Mouse (Mus musculus) heart, embryonic 16.5 days (tissue): ENCODE measurements around the gene Dync1i1. TPM values are rescaled to one million over a fixed set of nuclear protein-coding genes. Genes with fewer than 3 reads are reported as not detected.

Experiments used
- ATAC-seq: fragments of 200-750 bp; cut with Nextera tagmentation; replicated peaks from 2 replicates; pipeline ENCODE4 v1.8.0; 2017; ENCODE audit warnings: moderate number of reproducible peaks; ENCODE audit not compliant: insufficient read depth, low FRiP score; ENCODE audit errors: extremely low read depth
- H3K27ac ChIP-seq: fragments of 300-500 bp; sonication (generic); 2 replicates; pipeline ENCODE4 v1.5.1; 2014; ENCODE audit warnings: mild to moderate bottlenecking, low read length, control low read depth, moderate library complexity
- H3K27me3 ChIP-seq: fragments of 300-500 bp; sonication (generic); 2 replicates; pipeline ENCODE4 v1.6.1; 2014; ENCODE audit warnings: low read length, mixed read lengths; ENCODE audit not compliant: control insufficient read depth, insufficient read depth
- H3K36me3 ChIP-seq: fragments of 300-500 bp; sonication (generic); 2 replicates; pipeline ENCODE4 v1.6.1; 2014; ENCODE audit not compliant: control insufficient read depth, insufficient read depth
- H3K4me1 ChIP-seq: fragments of 300-500 bp; sonication (generic); 2 replicates; pipeline ENCODE4 v1.6.1; 2014; ENCODE audit warnings: low read length, mixed read lengths; ENCODE audit not compliant: control insufficient read depth, insufficient read depth
- H3K4me2 ChIP-seq: fragments of 300-500 bp; sonication (generic); 2 replicates; pipeline ENCODE4 v1.6.1; 2014; ENCODE audit warnings: low read depth, mild to moderate bottlenecking, control low read depth, low read length
- H3K4me3 ChIP-seq: fragments of 300-500 bp; sonication (generic); 2 replicates; pipeline ENCODE4 v1.5.1; 2014; ENCODE audit warnings: mild to moderate bottlenecking, control low read depth, low read length
- H3K9ac ChIP-seq: fragments of 300-500 bp; sonication (generic); 2 replicates; pipeline ENCODE4 v1.6.1; 2014; ENCODE audit warnings: low read length, control low read depth
- H3K9me3 ChIP-seq: fragments of 300-500 bp; sonication (generic); replicated peaks from 2 replicates; pipeline ENCODE4 v1.6.1; 2016; ENCODE audit warnings: low read length; ENCODE audit not compliant: control insufficient read depth
- WGBS: fragments of 180-500 bp; shearing (Covaris S2); extraction: QIAGEN DNeasy Blood & Tissue Kit; methylation state at CpG from one replicate; pipeline ENCODE4 v1.1.7; 2014; 5-methylcytosine and 5-hydroxymethylcytosine counted together
- polyA plus RNA-seq: library from polyadenylated mRNA; unstranded; fragments of >200 nt; fragmentation: Nextera tagmentation; extraction: Ambion mirVana; gene quantifications from 2 replicates; pipeline ENCODE4 v1.2.1, GENCODE M21; 2015

Gene Dync1i1
- polyA plus RNA-seq, 1 experiment from 2014 or later: 2.0 TPM

DNA sequence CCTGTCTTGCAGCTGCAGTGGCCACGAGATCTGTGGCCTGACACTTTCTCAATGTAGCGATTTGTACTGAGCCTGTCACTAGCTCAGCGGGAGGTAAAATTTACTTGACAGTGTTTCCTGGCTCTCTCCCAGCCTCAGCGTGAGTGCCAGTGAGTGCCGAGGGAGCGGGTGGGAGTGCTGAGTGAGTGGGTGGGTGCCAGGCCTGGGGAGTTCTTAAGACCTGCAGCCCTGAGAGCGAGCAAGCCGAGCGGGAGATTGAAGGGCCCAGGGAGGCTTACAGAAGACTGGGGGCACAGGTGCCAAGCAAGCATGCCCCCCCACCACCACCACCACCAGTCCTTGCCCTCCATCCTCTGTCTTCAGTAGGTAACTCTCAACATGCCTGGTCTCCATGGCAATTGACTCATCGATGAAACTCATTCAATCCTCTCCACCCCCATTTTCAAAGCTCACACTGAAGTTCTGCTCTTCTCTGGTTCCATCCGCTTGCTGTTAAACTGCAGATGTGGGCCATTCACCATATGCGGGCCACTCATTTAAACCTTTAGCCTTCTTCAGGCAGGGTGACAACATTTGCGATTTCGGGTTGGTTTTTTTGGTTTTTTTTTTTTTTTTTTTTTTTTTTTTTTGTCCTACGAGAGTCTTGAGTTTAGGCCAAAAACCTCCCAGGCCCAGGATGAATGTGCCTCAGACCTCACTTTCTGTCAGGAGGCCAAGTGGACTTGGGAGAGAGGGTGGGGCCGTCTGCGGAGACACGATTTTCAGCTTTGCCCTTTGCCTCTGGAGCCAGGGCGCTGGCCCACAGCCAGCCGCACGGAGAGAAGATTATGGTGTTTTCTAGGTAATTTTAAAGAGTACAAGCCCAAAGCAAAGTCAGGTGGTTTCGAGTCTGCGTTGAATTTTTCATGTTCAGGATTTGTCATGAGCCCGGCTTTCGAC lies 266.6 kb downstream of the Dync1i1 start:
- H3K36me3 ChIP-seq: no peaks in the 10 kb centered on the region
- peak overlapping the region; percentile 12; the same call in 1 of the 2 replicates for H3K4me3 ChIP-seq
- peak; percentile 65 for ATAC-seq
- peak overlapping the region; percentile 46 for H3K27ac ChIP-seq
- peaks cover 16% of the 10 kb centered on the region for H3K4me1 ChIP-seq
- no peaks in the 10 kb centered on the region for H3K27me3 ChIP-seq
- no peaks in the 10 kb centered on the region for H3K9me3 ChIP-seq
- peak overlapping the region; percentile 49 for H3K9ac ChIP-seq
- 34% methylated on average over 25 of the region's 25 CpGs for WGBS
- H3K4me2 ChIP-seq: peak overlapping the region; percentile 55

- 32% methylated on average over 7 of the region's 7 CpGs for WGBS
- H3K27me3 ChIP-seq: no peaks in the 10 kb centered on the region
- peaks cover 16% of the 10 kb centered on the region for H3K4me1 ChIP-seq
- no peak overlapping the region for H3K4me3 ChIP-seq
- H3K27ac ChIP-seq: peak overlapping the region; percentile 3; the same call in 1 of the 2 replicates
- no peak overlapping the region for H3K9ac ChIP-seq
- no peak overlapping the region for H3K4me2 ChIP-seq
- H3K36me3 ChIP-seq: no peaks in the 10 kb centered on the region
- H3K9me3 ChIP-seq: no peaks in the 10 kb centered on the region
- 0 out of 2 replicates have a peak, but pooled peaks have one; percentile 28 for ATAC-seq
Measured at GRCm38 (mm10) chr6:5993056-5993455, 267.6 kb downstream of the Dync1i1 start.

DNA sequence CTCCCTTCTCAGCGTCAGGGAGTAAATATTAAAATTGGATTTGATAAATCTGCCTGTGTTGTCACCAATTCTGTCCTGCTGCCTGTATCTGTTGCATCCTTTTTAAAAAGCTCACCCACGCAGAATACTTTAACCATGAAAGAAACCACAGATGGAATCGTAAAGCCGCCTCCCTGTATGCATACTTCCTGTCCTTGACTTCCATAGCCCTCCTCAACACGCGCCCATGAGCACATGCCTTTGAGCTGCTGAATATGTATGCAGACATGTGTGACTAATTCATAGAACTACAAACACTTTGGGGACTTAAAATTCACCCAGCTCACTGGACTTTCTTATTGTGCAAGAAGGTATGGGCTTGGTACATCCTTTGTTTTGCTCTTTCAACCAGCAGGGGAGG lies 272.1 kb downstream of the Dync1i1 start:
- Histone ChIP-seq H3K27ac (no peak overlapping the region), H3K4me1 (peaks cover 4% of the 10 kb centered on the region), H3K4me3 (no peak overlapping the region), H3K9ac (no peak overlapping the region), H3K27me3 (no peaks in the 10 kb centered on the region), H3K4me2 (no peak overlapping the region), H3K36me3 (no peaks in the 10 kb centered on the region), H3K9me3 (no peaks in the 10 kb centered on the region)
- WGBS: 75% methylated on average over 6 of the region's 6 CpGs
- ATAC-seq: no peak

GRCm38 (mm10) chr6:6002061-6002460 lies 276.6 kb downstream of the Dync1i1 start:
- Histone ChIP-seq H3K9me3 (no peaks in the 10 kb centered on the region), H3K27me3 (no peaks in the 10 kb centered on the region), H3K4me2 (no peak overlapping the region), H3K36me3 (no peaks in the 10 kb centered on the region), H3K4me3 (no peak overlapping the region), H3K9ac (no peak overlapping the region), H3K4me1 (peaks cover 10% of the 10 kb centered on the region; the same call in 1 of the 2 replicates), H3K27ac (no peak overlapping the region)
- 82% methylated on average over 3 of the region's 3 CpGs for WGBS
- no peak for ATAC-seq

DNA sequence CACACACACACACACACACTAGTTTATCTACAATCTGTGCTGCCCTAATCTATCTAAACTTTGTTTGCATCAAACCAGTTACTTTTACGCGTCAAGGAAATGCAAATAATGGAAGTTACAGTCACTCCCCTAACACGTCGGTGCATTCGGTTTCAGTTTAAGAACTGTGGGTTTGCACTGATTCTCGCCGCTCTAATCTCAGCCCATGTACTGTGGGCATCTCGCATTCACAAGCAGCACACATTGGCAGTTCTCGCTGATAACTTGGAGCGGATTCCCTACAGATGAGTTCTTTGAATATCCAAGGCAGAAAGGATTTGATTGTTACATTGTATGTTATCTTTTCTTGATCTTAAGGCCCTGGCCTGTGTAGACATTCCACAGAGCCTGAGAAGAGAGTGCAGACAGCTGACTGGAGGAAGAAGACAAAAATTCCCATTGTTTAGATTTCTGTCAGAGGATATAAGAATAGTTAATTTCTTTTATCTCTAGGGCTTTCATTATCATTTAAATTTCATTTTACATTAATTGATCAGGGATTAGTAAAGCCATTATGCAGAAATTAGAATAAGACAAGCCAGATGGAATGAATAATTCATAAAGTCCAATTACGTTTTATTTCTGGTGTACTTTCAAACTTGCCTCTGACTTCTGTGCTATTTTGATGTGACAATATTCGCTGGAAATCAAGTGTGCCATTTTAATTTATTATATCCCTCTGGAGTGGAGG lies 279.5 kb downstream of the Dync1i1 start:
- H3K4me1 ChIP-seq: peaks cover 10% of the 10 kb centered on the region; the same call in 1 of the 2 replicates
- no peak overlapping the region for H3K27ac ChIP-seq
- peak overlapping the region; percentile 94 for H3K4me2 ChIP-seq
- ATAC-seq: no peak
- H3K27me3 ChIP-seq: no peaks in the 10 kb centered on the region
- WGBS: 34% methylated on average over 12 of the region's 12 CpGs
- no peaks in the 10 kb centered on the region for H3K9me3 ChIP-seq
- peak overlapping the region; percentile 35 for H3K4me3 ChIP-seq
- no peaks in the 10 kb centered on the region for H3K36me3 ChIP-seq
- H3K9ac ChIP-seq: peak overlapping the region; percentile 40; the same call in 1 of the 2 replicates

- Histone ChIP-seq H3K4me2 (peak overlapping the region; percentile 94), H3K4me1 (peaks cover 10% of the 10 kb centered on the region; the same call in 1 of the 2 replicates), H3K9me3 (no peaks in the 10 kb centered on the region), H3K36me3 (no peaks in the 10 kb centered on the region), H3K9ac (peak overlapping the region; percentile 76), H3K27me3 (no peaks in the 10 kb centered on the region), H3K4me3 (peak overlapping the region; percentile 71), H3K27ac (no peak overlapping the region)
- WGBS: under 1% methylated on average over 41 of the region's 42 CpGs
- peak; percentile 86 for ATAC-seq
Measured at GRCm38 (mm10) chr6:6005762-6006431, 280.5 kb downstream of the Dync1i1 start.

- no peak for ATAC-seq
- Histone ChIP-seq H3K4me3 (no peak overlapping the region), H3K27me3 (no peaks in the 10 kb centered on the region), H3K9me3 (no peaks in the 10 kb centered on the region), H3K4me1 (no peaks in the 10 kb centered on the region), H3K4me2 (no peak overlapping the region), H3K9ac (no peak overlapping the region), H3K27ac (no peak overlapping the region), H3K36me3 (no peaks in the 10 kb centered on the region)
- 80% methylated on average over 2 of the region's 2 CpGs for WGBS
Measured at GRCm38 (mm10) chr6:6011364-6011763, 285.9 kb downstream of the Dync1i1 start.

DNA sequence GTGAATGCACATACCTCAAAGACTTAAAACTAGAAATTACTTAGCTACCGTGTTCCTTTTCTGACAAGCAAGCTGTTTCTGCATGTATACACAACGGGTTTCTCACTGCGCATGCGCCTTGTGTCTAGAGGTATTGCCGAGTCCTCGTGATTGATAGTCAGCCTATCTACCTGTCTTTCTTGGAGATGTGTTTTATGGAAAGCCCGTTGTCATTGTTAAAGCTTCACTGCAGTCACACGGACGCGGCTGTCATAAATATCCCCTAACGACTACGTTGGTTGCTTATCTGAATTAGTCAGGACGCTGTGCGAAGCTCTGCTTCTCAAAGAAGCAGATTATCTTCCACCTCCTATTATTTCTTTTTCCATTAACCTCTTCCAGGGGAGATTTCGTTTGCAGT lies 290.2 kb downstream of the Dync1i1 start:
- ATAC-seq: no peak
- peak overlapping the region; percentile 47 for H3K4me2 ChIP-seq

More for the DNA sequence above, 290.2 kb downstream of the Dync1i1 start:
- no peaks in the 10 kb centered on the region for H3K27me3 ChIP-seq
- H3K9ac ChIP-seq: no peak overlapping the region
- no peaks in the 10 kb centered on the region for H3K9me3 ChIP-seq
- H3K4me3 ChIP-seq: peak overlapping the region; percentile 27
- H3K27ac ChIP-seq: no peak overlapping the region
- no peaks in the 10 kb centered on the region for H3K36me3 ChIP-seq
- H3K4me1 ChIP-seq: no peaks in the 10 kb centered on the region
- 36% methylated on average over 15 of the region's 15 CpGs for WGBS
